Mouse (Mus musculus): ENCODE measurements around the gene Trpv2. TPM values are rescaled to one million over a fixed set of nuclear protein-coding genes. Genes with fewer than 3 reads are reported as not detected.
A peak's percentile ranks its signal among the peaks of the same experiment; 100 is the strongest.

Gene Trpv2
- total RNA-seq (2021): 10 to 100 TPM; 13.1 to 13.9 TPM

DNA sequence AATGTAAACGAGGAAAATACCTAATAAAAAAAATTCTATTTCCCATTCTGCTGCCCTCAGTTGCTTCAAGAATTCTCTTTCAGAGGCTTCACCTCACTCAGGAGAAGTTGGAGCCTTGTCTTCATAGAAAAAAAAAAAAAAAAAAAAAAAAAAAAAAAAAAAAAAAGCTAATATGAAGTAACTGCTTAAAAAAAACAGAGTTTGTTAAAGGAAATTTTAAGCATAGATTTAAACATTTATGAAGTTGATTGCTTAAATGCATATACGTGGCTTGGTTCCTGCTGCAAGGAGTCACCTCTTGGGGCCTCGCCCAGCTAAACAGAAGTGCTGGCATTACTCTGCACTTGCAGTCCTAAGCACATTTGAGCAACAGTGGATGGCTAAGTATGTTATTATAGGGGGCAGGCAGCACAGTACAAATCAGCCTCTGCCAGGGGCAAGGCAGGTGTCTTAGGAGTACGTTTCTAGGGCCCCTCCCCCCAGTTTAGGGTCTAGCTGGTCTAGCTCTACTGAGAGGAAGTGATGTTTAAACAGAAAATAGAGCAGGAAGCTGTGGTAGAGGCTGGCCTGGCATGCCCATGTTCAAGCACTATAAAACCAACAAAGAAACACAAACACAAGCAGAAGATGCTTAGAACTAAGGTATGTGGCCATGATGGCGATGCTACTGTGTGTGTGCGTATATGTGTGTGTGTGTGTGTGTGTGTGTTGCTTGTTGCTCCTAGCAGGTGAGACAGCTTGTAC lies at the start of gene Trpv2:
Gene Trpv2, plus strand, starts transcription at position 528 of the 744 bp plus-strand sequence.
- DNase-seq: no peak

DNA sequence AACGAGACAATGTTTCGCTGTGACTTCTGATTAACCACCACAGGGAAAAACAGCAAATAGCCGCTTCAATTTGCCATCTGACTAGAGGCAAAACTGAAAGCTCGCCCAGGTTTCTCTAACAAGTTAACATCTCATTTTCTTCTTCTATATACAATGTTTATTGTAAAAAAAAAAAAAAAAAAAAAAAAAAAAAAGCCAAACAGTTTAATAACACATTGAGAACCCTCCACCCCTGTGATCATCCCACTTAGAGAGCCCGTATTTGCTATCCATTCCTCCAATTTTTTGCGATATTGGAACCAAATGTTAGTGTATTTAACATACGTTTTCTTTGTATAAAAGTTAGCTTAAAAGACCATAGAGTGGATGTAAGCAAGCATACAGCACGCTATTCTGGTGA lies 37.2 kb upstream of the Trpv2 start:
- no peak for DNase-seq

DNA sequence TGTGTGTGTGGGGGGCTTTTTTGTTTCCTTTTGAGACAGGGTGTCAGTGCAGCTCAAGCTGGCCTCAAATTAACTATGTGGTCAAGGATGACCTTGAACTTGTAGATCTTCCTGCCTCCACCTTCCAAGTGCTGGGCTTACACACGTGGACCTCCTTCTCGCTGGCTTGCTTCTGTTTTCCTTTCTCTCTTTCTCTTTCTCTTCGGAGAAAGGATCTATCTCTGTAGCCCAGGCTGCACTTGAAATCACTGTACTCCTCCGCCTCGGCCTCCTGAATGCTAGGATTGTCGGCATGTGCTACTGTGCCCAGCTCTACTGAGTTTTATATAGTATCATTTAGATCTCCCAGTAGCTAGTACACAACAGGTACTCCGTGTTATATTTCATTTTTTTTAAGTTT lies 36.7 kb upstream of the Trpv2 start:
- no peak for DNase-seq

DNA sequence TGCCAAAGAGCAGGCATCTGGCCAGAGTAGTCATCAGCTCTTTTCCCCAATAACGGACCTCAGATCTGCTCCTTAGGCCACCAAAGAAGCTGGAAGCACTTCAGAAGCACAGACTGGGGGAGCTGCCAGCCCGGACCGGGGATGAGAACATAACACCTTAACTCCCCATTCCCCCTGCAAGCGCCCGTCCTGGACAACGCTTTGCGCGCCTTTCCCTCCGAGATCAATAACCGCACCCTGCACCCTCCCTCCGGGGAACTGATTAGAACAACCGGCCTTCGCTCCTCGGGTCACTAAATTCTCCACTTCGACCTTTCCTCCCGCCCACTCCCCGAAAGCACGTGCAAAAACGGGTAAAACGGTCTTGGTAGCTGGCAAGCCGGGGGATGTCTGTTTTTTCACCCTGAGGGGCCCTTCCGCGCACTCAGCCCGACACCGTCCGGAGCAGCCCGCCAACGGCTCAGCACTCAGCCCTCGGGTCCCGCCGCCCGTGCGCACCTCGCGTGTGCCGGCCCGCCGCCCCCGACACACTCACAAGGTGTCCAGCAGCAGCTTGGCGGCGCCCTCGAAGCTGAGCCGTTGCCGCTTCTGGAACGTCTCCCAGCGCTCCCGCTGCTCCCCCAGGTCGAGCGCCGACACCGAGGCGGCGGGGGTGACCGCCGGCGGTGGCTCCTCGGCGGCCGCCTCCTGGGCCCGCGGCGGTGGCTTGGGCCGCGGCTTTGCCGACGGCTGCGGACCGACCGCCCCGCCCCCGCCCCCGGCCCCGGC lies 35.8 kb upstream of the Trpv2 start:
- DNase-seq: peak; percentile 43 to 54

DNA sequence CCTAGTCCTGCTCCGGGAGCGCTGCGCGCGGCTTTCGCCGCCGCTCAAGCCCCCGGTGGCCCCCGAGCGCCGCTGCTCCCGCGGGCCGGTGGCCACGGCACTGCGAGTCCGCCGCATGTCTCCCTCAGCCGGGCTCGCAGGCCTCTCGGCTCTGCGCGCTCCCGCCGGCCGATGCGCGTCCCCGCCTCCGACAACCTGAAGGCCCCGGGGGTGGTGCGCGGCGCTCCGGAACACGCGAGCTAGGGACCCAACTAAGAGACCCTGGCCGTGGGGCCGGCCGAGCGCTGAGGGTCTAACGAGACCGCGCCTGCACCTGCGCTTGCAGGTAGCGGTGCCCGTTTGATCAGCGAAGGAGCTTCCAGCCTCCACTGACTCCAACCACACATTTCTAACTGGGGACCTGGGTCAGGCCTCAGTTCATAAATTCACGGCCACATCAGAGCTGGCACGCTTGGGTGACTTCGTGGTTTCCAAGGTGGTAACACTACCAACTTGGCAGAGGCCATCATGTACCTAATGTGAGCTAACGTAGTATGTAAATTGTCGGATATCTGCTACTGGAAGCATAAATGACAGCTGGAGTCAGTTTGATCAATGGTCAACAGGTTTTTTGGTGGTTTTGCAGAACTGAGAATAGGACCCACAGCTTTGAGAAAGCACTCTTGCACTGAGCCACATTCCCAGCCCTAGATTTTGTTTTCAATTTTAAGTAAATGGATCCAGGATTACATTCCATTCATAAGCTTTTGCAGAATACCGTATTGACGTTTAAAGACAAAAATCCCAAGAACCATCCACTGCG lies 35.0 kb upstream of the Trpv2 start, which contains the start of gene Cenpv:
Gene Cenpv, minus strand, starts transcription at position 173 of the 802 bp plus-strand sequence.
- peak; percentile 72 to 75 for DNase-seq

DNA sequence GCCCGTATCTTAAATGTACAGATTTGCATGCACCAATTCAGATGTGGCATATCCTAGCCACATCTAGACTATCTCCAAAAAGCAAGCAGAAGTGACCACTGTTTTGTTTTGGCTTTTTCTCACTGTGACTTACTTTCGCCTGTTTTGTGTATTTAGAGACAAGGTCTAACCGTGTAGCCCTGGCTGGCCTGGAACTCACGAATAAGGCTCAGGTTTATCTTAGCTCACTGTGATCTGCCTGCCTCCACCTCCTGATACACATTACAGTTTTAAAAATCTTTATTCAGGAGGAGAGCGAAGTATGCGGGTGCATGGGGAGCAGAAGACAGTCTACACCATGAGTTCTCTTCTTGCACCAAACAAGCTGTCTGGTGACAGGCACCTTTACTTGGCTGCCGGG lies 34.1 kb upstream of the Trpv2 start:
- no peak for DNase-seq

DNA sequence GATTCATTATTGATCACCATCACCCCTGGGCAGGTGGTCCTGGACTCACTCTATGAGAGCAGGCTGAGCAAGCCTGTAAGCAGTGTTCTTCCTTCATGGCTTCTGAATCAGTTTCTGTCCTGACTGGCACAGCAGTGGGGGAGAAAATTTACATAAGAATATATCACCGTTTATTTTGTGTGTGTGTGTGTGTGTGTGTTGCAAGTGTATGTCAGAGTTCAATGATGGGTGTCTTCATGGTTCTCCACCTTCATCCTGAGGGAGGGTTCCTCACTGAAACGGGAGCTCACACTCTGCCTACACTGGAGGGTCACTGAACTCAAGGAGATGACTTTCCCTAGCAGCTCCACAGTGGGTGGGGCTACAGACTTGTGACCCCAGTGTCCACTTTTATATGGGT lies 33.3 kb upstream of the Trpv2 start:
- no peak for DNase-seq

DNA sequence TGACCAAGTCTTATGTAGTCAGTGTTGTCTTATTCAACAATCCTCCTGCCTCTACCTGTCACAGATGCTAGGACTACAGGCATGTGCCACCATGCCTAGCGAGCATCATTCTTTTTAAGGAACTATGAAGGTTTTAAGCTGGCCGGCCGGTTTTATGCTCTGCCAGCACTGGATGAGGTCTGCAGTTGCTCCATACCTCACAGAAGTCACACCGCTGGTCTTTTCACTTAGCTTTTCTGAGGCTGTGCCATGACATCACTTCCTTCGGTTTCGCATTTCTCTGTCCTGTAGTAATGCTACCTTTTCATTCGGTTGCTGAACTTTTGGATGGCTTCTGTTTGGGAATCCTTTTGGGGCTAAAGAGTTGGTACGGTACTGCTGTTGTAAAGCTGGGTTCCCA lies 32.7 kb upstream of the Trpv2 start:
- no peak for DNase-seq

DNA sequence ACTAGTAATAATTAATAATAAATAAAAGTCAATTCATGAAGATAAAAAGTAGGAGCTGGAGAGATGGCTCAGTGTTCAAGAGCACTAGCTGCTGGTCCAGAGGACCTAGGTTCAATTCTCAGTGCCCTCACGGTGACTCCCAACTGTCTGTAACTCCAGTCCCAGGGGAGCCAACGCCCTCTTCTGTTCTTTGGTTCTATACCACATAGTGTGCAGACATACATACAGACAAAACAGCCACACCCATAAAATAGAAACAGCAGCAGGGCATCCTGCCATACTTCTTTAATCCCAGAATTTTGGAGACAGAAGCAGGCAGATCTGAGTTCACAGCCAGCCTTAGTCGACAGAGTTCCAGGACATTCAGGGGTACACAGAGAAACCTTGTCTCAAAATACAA lies 30.3 kb upstream of the Trpv2 start:
- DNase-seq: no peak

DNA sequence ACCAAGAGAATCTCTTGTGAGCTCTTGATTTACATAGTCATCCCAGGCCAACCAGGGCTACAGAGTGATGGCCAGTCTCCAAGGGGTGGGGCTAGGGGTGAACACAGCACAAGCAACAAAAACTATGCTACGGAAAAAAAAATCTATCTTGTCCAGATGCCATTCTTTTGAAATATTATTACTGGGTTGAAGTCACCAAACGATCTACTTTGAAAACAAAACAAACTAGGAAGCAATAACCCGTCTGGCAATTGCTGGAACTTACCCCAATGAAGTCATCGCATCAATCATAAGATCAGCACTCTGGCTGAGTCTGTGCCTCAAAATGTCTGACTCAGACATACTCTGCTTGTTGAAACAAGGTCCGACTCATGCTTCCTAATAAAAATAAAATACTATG lies 24.5 kb upstream of the Trpv2 start:
- DNase-seq: peak in 1 of 2 experiments; percentile 25

DNA sequence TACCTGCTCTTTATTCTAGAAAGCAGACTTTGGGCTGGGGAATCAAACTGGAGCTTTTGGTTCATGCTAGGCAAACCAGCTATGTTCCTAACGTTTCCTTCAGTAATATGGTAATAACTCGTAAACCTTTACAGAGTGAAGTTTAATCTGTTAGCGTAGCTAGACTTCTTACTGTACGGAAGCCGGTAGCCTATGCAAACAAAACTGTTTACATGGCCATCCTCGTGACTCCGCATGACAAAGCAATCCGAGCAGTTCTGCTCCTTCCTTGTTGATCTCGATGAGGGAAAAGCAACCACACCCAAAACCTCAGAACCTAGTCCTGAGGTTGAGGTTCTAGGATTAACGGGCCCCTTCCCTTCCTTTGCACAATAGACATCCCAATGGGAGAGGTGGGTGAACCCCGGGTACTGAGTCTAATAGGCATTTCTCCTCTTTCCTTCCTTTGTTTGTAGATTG lies 24.0 kb upstream of the Trpv2 start:
- DNase-seq: peak in 1 of 2 experiments; percentile 48

DNA sequence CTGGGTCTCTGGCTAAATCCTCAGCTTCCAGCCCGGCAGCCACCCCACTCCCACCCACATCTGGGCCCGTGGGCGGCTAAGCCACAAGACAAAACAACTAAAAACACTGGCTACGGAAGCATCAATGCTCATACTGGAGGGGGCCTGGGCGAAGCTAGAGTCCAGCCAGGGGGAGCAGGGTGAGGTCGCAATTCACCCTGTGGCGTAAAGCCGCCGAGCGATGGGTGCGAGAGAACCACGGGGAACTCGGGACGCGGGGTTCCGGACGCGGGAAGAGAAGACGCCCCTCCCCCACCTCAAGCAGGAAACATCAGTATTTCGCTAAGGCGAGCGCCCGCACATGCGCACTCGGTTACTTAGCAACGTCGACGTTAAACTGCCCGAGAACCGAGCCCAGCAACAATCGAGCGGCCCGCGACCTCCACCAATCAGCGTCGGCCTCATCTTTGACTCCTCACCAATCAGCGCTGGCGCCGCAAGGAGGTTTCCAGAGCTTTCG lies 23.5 kb upstream of the Trpv2 start, which contains the start of gene Ubb:
Gene Ubb, plus strand, starts transcription at position 445 of the 499 bp plus-strand sequence.
- peak; percentile 98 for DNase-seq

DNA sequence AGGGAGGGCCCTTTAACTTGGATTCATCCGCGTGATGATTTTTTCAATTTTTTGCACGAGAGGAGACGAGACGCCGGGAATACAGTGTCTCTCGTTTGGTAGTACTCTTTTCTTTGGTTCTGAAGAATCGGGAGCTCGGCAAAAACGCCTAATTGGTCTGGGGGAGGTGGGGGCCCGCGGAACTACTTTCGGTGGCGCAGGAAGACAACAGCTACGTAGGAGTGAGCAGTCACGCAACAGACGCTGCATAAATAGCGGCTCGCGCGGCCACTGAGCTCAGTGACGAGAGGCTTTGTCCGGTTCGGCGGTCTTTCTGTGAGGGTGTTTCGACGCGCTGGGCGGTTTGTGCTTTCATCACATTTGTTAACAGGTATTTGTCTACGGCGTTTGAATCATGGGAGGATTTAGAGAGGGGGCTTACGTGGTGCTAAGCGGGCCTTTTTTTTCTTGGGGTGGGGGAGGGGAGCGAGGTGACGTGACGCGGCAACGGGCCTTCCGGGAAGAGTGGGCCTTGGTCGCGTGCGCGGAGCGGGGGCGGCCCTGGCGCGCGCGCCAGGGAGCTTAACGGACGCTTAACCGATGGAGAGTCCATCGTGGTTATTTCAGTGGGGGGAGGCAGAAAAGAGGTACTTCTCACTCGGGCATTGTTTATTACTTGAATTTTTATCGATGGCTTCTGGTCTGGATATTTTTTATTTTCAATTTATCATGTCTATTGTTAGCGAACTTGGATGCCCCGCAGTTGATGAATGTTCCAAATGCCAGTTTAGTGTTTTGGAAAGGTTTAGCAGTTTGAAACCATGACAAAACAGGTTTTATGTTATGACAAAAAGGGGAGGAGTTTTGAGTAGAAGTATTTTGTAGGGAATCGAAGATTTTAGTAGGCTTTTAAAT lies 22.8 kb upstream of the Trpv2 start:
- peak; percentile 83 to 87 for DNase-seq

DNA sequence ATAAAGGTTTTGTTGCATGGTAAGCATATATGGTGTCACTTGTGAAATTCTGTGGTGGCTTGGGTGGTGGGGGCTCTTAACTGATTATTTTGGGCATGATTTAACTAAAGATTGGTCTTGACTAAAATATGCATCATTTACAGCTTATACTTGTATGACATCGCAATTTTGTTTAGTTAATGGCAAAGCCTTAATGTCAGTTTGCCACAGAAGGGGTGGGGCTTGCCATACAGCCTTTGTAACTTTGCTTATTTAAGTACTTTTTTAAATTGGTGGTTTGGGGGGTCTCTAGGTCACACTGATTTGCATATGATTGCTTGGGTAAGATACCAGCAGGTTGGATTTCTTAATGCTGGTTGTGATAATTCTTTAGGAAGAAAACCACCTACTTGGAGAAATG lies 21.1 kb upstream of the Trpv2 start:
- DNase-seq: no peak

DNA sequence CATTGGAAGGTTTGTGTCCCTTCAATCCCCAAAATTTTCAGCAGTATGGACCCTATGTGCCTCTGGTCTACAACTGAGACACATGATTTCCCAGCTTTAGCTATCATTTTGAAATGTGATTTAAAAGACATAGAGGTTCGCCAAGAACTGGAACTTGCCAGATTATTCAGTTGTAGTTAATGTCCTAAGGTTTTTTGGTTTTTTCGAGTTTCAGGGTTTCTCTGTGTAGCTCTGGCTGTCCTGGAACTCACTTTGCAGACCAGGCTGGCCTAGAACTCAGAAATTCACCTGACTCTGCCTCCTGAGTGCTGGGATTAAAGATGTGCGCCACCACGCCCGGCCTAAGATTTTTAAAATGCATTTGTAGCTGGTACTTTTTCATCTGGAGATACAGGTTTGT lies 20.7 kb upstream of the Trpv2 start:
- DNase-seq: no peak

DNA sequence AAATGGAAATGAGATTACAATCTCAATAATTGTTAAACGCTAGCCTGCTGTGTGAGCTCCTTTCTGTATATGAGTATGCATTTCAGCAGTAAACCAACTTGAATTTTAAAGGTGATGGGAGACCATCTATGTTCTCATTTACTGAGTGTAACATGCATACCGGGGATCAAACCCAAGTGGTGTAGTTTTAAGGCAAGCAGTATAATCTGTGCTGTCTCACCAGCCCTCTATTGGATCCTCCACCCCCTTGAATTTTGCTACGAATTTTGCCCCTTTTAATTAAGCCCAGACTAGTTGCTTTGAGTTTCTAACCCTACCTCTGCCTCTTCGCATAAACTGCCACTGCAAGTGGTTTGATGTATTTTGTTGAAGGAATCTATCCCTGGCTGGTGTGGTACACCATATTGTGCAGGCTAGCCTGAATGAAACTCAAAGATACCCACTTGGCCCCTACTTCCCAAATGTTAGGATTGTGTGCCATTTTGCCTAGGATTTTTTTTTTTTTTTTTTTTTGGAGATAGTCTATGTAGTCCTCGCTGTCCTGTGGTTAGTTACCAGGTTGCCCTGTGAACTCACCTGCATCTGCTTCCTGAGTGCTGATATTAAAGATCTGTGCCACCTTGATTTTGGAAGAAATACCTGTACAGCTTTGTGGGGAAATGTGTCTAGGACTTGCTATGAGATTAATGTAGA lies 20.0 kb upstream of the Trpv2 start:
- DNase-seq: no peak

DNA sequence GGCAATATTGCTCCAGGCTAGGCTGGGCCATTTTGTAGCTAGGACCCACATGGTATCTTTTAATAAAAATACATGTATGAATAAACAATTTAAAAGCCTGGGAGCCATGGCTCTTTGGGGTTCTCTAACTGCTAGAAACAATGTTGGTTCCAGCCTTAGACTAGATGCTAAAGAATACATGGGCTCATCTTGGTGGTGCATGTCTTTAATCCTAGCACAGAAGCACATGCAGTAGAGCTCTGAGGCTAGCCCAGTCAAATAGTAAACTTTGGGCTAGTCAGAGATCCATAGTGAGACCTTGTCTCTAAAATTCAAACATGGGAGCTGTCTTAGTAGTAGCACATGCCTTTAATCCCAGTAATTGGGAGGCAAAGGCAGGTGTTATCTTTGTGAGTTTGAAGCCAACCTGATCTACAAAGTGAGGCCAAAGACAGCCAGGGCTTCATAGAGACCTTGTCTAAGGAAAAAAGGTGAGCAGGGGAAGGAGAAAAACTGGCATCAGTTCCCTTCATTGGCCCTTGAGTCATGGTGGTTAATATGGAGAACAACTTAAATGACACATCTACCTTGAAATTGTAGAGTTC lies 19.3 kb upstream of the Trpv2 start:
- DNase-seq: no peak

DNA sequence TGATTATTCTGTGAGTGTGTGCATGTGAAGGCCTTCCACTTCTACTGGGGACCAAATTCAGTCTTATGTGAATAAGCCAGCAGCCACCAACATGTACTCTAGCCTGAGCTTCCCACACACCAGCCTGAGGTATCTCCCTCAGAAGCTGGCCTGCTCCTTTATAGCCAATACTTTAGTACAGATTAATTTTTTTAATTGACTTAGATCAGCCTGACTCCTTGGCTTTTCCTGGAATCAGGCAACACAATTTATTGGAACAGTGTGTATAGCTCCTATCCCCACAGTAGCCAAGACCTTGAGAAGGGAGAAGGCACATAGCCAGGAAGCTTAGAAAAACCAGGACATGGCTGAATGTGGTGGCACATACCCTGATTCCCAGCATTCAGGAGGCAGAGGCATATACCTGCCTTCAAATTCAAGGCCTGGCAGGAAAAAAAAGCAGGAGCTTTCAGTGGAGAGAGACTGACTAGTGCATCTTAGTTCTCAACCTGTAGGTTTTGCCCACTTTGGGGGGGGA lies 18.3 kb upstream of the Trpv2 start:
- no peak for DNase-seq

DNA sequence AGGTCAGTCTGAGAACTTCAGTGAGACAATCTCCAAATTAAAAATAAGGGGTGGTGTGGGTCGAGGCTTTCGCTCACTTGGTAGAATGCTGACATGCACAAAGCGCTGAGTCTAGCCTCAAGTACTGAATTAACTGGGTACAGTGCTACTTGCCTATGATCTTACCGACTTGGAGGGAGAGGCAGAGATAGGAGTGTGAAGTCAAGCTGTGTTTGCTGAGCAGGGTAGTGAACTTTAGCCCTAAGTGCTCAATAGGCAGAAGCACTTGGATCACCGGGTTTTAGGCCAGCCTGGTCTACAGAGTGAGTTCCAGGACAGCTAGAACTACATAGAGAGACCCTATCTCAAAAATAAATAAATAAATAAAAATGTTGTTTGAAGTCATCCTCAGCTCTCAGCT lies 17.1 kb upstream of the Trpv2 start:
- no peak for DNase-seq

DNA sequence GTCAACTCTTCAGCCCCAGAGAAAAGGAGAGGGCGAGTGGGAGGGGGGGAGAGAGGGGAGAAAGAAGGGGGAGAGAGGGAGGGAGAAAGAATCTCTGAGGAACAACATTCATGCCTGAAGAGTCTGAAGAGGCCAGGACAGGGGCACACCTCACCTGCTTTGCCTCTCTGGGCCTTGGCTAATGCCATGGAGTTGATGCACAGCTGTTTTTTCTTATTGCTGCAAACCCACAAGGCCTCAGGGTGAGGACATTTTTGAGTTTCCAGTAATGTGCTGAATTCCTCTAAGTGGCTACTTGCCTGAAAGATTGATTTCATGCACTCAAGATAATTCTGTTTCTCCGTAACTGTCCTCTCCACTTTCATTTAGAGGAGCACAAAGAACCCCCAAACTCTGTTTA lies 16.1 kb upstream of the Trpv2 start:
- DNase-seq: no peak

Data from layer of hippocampus, postnatal 36 days (tissue).